Mouse (Mus musculus) CH12.LX (cell line): Measurements from ENCODE around the gene Arid1a.

ENCODE experiments used
- CTCF ChIP-seq, 2 experiments: IDR thresholded peaks in 1 of 2; conservative IDR thresholded peaks in 1 of 2; 2 replicates each; pipeline ENCODE4 v1.5.1; 2011 to 2012; ENCODE audit warnings: low read depth in 2 of 2, low read length in 2 of 2, improper control_type of control experiment in 1 of 2, inconsistent platforms in 1 of 2, mild to moderate bottlenecking in 1 of 2, moderate library complexity in 1 of 2
- E2F4 ChIP-seq: IDR thresholded peaks from 2 replicates; pipeline ENCODE4 v1.6.1; 2011; ENCODE audit warnings: low read depth, low read length, improper control_type of control experiment; ENCODE audit not compliant: insufficient replicate concordance
- HCFC1 ChIP-seq: IDR thresholded peaks from 2 replicates; pipeline ENCODE4 v1.6.1; 2012; ENCODE audit warnings: low read depth, mild to moderate bottlenecking, inconsistent platforms, low read length, improper control_type of control experiment
- JUN ChIP-seq: IDR thresholded peaks from 2 replicates; pipeline ENCODE4 v1.6.1; 2011; ENCODE audit warnings: low read depth, mild to moderate bottlenecking, low read length, improper control_type of control experiment, moderate library complexity; ENCODE audit not compliant: insufficient read depth
- POLR2A ChIP-seq: IDR thresholded peaks from 2 replicates; pipeline ENCODE4 v1.6.1; 2011; ENCODE audit warnings: low read depth, mild to moderate bottlenecking, improper control_type of control experiment, low read length
- POLR2AphosphoS2 ChIP-seq: IDR thresholded peaks from 2 replicates; pipeline ENCODE4 v1.6.1; 2011; ENCODE audit warnings: low read depth, low read length, improper control_type of control experiment
- UBTF ChIP-seq: IDR thresholded peaks from 2 replicates; pipeline ENCODE4 v1.6.1; 2012; ENCODE audit warnings: low read depth, mild to moderate bottlenecking, inconsistent platforms, low read length, improper control_type of control experiment, moderate library complexity

DNA sequence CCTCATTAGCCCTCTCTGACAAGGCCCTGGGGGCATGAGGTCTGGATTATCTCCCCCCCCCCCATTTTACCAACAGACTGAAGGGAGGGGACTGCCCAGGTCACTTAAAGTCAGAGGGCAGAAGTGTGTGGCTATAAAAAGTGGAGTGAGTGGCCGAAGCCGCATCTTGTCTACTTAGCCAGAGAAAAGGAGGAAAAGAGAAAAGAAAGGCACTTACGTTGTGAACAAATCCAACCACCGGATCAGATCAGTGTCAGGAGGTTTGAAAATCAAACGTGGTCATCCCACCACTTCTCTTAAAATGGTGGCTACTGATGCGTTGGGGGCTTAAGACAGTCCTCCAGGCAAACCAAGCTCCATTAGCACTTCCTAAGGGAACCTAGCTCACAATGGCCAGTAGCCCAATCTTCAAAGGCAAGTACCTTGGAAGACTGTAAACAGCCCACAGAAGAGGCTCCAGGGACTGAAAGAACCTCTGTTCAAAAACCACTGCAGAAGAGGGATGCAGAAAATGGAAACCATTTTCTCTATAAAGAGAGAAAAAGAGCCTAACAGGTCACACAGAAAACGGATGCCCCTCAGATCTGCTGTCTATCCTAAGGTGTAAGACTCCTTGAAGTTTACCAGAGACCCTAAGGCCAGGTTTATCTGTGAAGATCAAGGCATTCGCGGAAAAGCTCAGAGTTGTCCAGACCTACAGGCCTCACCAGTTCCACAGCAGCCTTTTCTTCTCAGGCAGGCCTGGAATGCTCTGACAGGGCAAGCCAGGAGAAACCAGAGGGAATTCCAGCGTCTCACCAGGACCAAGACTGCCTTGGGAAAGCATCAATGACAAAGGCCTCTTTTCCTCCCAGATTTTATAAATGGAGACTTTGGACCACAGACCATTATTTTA, 1.5 kb downstream of the Arid1a start:
- no peak for TF ChIP-seq UBTF
- TF ChIP-seq HCFC1: no peak; the same call in 1 of the 2 replicates
- TF ChIP-seq E2F4: no peak
- TF ChIP-seq POLR2A: no peak
- no peak for TF ChIP-seq POLR2AphosphoS2
- no peak for TF ChIP-seq JUN
- no peak for TF ChIP-seq CTCF (conservative IDR thresholded peaks at IDR 0.05 in 1 of 2, IDR thresholded peaks at IDR 0.05 in 1 of 2; ENCODE audit: low read depth in 2 of 2, low read length in 2 of 2)
